Mouse (Mus musculus) hindbrain, embryonic 11.5 days (tissue): Measurements from ENCODE around the gene Plekhh3. TPM values are rescaled to one million over a fixed set of nuclear protein-coding genes. Genes with fewer than 3 reads are reported as not detected.

Source experiments
- ATAC-seq: fragments of 200-750 bp; cut with Nextera tagmentation; 2 replicates; pipeline ENCODE4 v1.8.0; 2017; ENCODE audit warnings: mild to moderate bottlenecking, moderate TSS enrichment, moderate library complexity; ENCODE audit not compliant: low FRiP score
- DNase-seq: peaks from one replicate; pipeline ENCODE4 v3.0.0-alpha.2; 2015; ENCODE audit warnings: low spot score
- H3K27ac ChIP-seq: fragments of 300-500 bp; sonication (generic); 2 replicates; pipeline ENCODE4 v1.5.1; 2014; ENCODE audit warnings: mild to moderate bottlenecking, low read depth, low read length
- H3K27me3 ChIP-seq: fragments of 300-500 bp; sonication (generic); 2 replicates; pipeline ENCODE4 v1.6.1; 2014; ENCODE audit warnings: mild to moderate bottlenecking, low read length, moderate library complexity, mixed read lengths; ENCODE audit not compliant: control insufficient read depth, insufficient read depth
- H3K36me3 ChIP-seq: fragments of 300-500 bp; sonication (generic); 2 replicates; pipeline ENCODE4 v1.6.1; 2014; ENCODE audit warnings: mild to moderate bottlenecking, low read length, moderate library complexity, mixed read lengths; ENCODE audit not compliant: control insufficient read depth, insufficient read depth
- H3K4me1 ChIP-seq: fragments of 300-500 bp; sonication (generic); replicated peaks from 2 replicates; pipeline ENCODE4 v1.6.1; 2014; ENCODE audit warnings: low read length, mixed read lengths; ENCODE audit not compliant: control insufficient read depth, insufficient read depth
- H3K4me2 ChIP-seq: fragments of 300-500 bp; sonication (generic); replicated peaks from 2 replicates; pipeline ENCODE4 v1.6.1; 2014; ENCODE audit warnings: mild to moderate bottlenecking, low read depth, low read length
- H3K4me3 ChIP-seq: fragments of 300-500 bp; sonication (generic); 2 replicates; pipeline ENCODE4 v1.5.1; 2014; ENCODE audit warnings: low read depth, low read length
- H3K9ac ChIP-seq: fragments of 300-500 bp; sonication (generic); 2 replicates; pipeline ENCODE4 v1.6.1; 2014; ENCODE audit warnings: low read depth, low read length
- H3K9me3 ChIP-seq: fragments of 300-500 bp; sonication (generic); 2 replicates; pipeline ENCODE4 v1.6.1; 2016; ENCODE audit warnings: low read length; ENCODE audit not compliant: control insufficient read depth
- WGBS: fragments of 180-500 bp; shearing (Covaris S2); extraction: QIAGEN DNeasy Blood & Tissue Kit; methylation state at CpG from one replicate; pipeline ENCODE4 v1.1.7; 2014; 5-methylcytosine and 5-hydroxymethylcytosine counted together
- polyA plus RNA-seq: library from polyadenylated mRNA; unstranded; fragments of >200 nt; fragmentation: Nextera tagmentation; extraction: Ambion mirVana; gene quantifications from 2 replicates; pipeline ENCODE4 v1.2.1, GENCODE M21; 2014

Gene Plekhh3
- polyA plus RNA-seq, 1 experiment from 2014 or later = 7.7 TPM

DNA sequence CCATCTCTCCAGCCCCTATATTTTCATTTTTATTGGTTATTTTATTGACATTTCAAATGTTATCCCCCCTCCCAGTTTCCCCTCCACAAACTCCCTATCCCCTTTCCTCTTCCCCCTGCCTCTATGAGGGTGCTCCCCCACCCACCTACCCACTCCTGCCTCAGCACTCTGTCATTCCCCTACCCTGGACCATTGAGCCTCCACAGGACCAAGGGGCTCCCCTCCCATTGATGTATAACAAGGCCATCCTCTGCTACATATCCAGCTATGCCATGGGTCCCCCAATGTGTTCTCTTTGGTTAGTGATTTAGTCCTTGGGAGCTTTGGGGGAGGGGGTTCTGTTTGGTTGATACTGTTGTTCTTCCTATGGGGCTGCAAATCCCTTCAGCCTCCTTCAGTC, 16.5 kb downstream of the Plekhh3 start:
- Histone ChIP-seq H3K4me2 (no peak overlapping the region), H3K9ac (no peak overlapping the region), H3K9me3 (no peaks in the 10 kb centered on the region), H3K4me1 (peaks cover 5% of the 10 kb centered on the region; the same call in 1 of the 2 replicates), H3K27ac (no peak overlapping the region), H3K4me3 (no peak overlapping the region), H3K27me3 (no peaks in the 10 kb centered on the region; the same call in 1 of the 2 replicates), H3K36me3 (no peaks in the 10 kb centered on the region)
- DNase-seq (no peak), ATAC-seq (no peak)

DNA sequence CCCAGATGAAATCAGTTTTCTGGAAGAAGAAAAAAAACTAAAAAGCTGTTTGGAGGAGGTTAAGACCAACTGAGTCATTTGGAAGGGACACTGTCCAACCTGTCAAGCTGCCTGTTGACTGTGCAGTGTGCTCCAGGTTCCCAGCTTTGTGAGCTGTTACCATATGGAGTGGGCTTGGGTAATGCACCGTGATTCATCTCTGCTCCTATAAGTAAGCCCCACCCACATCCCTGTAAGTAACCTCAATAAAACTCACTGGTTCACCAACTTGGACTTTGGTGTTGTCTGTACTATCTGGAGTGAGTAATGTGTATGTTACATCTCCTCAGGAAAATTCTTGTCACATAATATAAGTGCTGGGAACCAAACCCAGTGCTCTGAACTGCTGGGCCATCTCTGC, 18.3 kb downstream of the Plekhh3 start:
- no peak for DNase-seq
- WGBS = 83% methylated on average over 1 of the region's 1 CpGs
- no peaks in the 10 kb centered on the region; the same call in 1 of the 2 replicates for H3K27me3 ChIP-seq
- no peaks in the 10 kb centered on the region for H3K36me3 ChIP-seq
- no peak for ATAC-seq
- no peaks in the 10 kb centered on the region for H3K9me3 ChIP-seq
- peaks cover 5% of the 10 kb centered on the region; the same call in 1 of the 2 replicates for H3K4me1 ChIP-seq
- no peak overlapping the region for H3K4me3 ChIP-seq
- no peak overlapping the region for H3K4me2 ChIP-seq
- H3K9ac ChIP-seq = no peak overlapping the region
- H3K27ac ChIP-seq = no peak overlapping the region

DNA sequence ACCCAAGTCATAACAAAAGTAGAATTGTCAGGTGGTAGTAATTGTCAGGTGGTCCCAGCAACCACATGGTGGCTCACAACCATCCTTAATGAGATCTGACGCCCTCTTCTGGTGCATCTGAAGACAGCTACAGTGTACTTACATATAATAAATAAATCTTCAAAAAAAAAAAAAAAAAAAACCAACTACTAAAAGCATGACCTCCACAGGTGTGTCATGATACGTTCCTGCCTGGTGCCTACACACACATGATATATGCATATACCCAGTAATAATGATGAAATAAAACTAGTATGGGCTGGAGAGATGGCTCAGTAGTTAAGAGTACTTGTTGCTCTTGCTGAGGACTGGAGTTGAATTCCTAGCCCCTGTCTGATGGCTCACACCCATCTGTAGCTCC, 20.1 kb downstream of the Plekhh3 start:
- no peaks in the 10 kb centered on the region for H3K27me3 ChIP-seq
- DNase-seq (no peak), ATAC-seq (no peak)
- peaks cover 3% of the 10 kb centered on the region; the same call in 1 of the 2 replicates for H3K4me1 ChIP-seq
- no peak overlapping the region for H3K9ac ChIP-seq
- H3K9me3 ChIP-seq = no peaks in the 10 kb centered on the region
- H3K4me2 ChIP-seq = no peak overlapping the region
- no peak overlapping the region for H3K4me3 ChIP-seq
- 47% methylated on average over 2 of the region's 2 CpGs for WGBS
- H3K27ac ChIP-seq = no peak overlapping the region
- H3K36me3 ChIP-seq = no peaks in the 10 kb centered on the region

DNA sequence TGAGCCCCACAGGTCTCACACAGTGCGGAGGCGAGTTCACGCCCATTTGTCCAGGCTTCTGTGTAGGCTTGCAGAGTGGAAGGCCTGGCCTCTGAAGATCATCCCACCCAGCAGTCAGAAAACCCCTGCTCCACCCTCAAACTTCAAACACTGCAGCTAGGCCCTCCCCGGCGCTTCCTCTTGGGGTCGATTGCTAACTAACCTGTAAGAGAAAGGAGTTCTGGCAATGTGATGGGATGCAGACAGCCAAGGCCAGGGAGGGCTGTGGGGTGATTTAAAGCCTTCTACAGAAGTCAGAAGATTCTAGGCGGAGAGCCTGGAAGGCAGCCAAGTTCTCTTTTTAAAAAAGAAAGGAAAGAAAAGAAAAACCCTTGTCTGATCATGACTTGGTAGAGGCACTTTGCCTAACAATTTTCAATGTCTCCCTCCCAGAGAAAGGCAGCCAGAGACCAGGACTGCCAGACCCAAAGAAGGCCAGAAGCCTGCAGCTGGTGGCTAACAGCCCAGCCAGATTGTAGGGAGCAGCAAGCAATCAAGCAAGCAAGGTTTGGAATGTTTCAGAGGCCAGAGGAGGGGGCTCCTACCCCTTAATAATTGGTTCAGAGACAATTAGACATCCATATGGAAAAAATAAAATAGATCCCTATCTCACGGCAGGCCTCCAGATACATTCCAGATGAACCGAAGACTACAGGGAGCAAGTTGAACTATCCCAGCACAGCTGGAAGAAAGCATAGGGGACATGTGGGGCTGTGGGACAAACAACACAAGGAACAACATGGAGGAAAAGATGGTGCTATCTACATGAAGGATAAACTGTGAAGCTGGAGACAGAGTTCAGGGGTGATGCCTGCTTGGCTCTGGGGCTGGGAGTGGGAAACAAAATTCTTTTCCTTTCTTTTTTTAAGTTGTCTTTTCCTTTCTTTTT, 21.7 kb downstream of the Plekhh3 start:
- no peak overlapping the region for H3K4me3 ChIP-seq
- no peaks in the 10 kb centered on the region for H3K9me3 ChIP-seq
- H3K36me3 ChIP-seq = no peaks in the 10 kb centered on the region
- H3K4me2 ChIP-seq = no peak overlapping the region
- no peaks in the 10 kb centered on the region for H3K27me3 ChIP-seq
- H3K4me1 ChIP-seq = no peaks in the 10 kb centered on the region
- H3K9ac ChIP-seq = no peak overlapping the region
- ATAC-seq = no peak
- 69% methylated on average over 9 of the region's 9 CpGs for WGBS
- H3K27ac ChIP-seq = no peak overlapping the region
- no peak for DNase-seq

DNA sequence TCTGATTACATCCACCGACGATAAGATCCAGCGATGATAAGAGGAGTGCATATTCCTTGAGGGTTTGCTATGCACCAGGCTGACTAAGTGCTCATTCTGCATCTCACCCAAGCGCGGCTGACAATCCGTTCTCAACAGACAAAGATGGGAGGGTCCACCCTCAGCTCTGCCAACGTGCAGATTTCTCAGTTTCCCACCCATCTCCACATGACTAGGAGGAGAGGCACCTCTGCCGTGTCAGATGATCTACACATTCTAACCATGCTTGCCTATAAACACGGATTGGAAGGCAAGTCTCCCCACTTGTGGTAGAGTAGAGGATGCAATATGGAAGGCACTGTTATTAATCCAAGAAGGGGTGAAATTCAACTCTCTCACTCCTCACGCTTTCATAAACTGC, 22.4 kb downstream of the Plekhh3 start:
- Histone ChIP-seq H3K9ac (no peak overlapping the region), H3K4me3 (no peak overlapping the region), H3K36me3 (no peaks in the 10 kb centered on the region), H3K4me2 (no peak overlapping the region), H3K27me3 (no peaks in the 10 kb centered on the region), H3K27ac (no peak overlapping the region), H3K4me1 (no peaks in the 10 kb centered on the region), H3K9me3 (no peaks in the 10 kb centered on the region)
- no peak for DNase-seq
- WGBS = 75% methylated on average over 10 of the region's 10 CpGs
- ATAC-seq = no peak

DNA sequence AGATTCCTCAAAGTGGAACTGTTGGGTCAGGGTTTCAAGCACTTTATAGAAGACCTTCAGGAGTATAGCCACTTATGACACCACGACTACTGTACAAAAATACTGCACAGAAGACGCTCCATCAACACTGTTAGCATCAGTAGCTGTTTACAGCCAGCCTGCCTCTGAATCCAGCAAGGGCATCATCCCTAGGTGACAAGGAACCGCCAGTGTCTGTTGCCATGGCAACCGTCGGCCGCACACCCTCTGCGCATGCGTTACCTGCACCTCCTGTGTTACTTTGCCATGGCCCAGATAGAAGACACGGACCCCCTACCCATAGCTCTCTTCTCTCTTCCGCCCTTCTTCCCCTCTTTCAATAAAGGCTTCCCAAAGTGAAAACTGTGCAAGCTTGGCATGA, 24.8 kb downstream of the Plekhh3 start:
- DNase-seq = peak; percentile 77
- Histone ChIP-seq H3K4me2 (no peak overlapping the region), H3K27me3 (no peaks in the 10 kb centered on the region), H3K9ac (no peak overlapping the region), H3K36me3 (no peaks in the 10 kb centered on the region), H3K4me1 (0 out of 2 replicates have a peak, but pooled peaks cover 3% of the 10 kb centered on the region), H3K9me3 (no peaks in the 10 kb centered on the region), H3K27ac (no peak overlapping the region), H3K4me3 (no peak overlapping the region)
- whole genome bisulfite sequencing = 17% methylated on average over 10 of the region's 10 CpGs
- ATAC-seq = no peak

DNA sequence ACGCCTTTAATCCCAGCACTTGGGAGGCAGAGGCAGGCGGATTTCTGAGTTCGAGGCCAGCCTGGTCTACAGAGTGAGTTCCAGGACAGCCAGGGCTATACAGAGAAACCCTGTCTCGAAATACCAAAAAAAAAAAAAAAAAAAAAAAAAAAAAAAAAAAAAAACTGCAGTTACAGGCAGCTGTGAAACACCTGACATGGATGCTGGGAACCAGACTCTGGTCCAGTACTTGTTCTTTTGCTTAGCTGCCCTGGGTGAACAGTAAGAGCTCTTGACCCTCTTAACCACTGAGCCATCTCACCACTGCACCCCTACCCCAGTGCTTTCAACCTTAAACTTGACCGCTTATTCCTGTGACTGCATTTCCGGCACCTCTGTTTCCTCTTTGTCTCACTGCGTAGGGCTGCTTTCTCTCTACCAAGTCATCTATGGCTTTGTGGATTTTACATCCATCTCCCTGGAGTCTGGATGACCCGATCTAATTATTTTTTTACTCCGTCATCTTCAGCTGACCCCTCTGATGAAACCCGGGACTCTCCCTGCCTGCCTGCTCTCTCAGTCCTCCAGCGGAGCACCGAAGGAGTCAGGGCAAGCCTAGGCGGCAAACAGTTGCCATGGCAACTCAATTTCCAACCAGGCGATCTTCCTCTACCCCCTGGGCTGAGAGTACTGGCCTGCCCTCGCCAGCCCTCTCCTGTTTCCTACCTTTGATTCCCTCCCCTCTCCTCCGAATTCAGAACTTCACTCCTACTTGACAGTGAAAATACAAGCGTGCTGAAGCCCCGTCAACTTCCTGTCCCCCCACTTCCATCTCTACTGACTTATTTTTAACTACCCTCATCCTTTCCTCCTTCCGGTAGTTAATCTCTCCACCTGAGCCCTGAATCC, 27.6 kb downstream of the Plekhh3 start:
- Histone ChIP-seq H3K9me3 (no peaks in the 10 kb centered on the region), H3K4me3 (peak overlapping the region; percentile 19), H3K9ac (peak overlapping the region; percentile 52), H3K4me1 (0 out of 2 replicates have a peak, but pooled peaks cover 3% of the 10 kb centered on the region), H3K36me3 (no peaks in the 10 kb centered on the region), H3K27me3 (no peaks in the 10 kb centered on the region), H3K4me2 (peak overlapping the region; percentile 42), H3K27ac (peak overlapping the region; percentile 51; the same call in 1 of the 2 replicates)
- DNase-seq (peak; percentile 76), ATAC-seq (peak; percentile 70; the same call in 1 of the 2 replicates)
- WGBS = 19% methylated on average over 18 of the region's 19 CpGs

DNA sequence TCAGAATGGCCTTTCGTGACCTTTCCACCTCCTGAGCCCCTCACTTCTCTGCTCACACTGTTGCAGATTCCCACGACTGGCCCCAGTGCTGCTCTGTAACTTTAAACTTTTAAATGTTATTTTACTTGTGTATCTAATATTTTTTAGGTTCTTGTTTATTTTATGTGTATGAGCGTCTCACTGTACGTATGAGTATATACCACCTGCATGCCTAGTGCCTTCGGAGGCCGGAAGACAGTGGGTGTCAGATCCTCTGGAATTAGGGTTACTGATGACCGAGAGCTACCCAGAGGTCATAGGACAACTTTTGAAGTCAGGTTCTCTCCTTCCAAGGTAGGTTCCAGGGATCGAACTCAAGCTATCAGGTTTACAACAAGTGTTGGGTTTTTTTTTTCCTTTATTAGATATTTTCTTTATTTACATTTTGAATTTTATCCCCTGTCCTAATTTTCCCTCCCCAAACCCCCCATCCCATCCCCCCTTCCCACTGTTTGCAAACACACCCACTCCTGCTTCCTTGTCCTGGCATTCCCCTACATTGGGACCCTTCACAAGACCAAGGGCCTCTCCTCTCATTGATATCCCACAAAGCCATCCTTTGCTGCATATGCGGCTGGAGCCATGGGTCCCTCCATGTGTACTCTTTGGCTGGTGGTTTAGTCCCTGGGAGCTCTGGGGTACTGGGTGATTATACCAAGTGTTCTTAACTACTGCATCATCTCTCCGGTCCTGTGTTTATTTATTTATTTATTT, 28.8 kb downstream of the Plekhh3 start:
- 0 out of 2 replicates have a peak, but pooled peaks cover 3% of the 10 kb centered on the region for H3K4me1 ChIP-seq
- no peak overlapping the region for H3K27ac ChIP-seq
- H3K9ac ChIP-seq = no peak overlapping the region
- H3K9me3 ChIP-seq = no peaks in the 10 kb centered on the region
- no peak overlapping the region for H3K4me2 ChIP-seq
- H3K4me3 ChIP-seq = no peak overlapping the region
- ATAC-seq = no peak
- DNase-seq = no peak
- 84% methylated on average over 10 of the region's 10 CpGs for WGBS
- no peaks in the 10 kb centered on the region for H3K27me3 ChIP-seq
- H3K36me3 ChIP-seq = no peaks in the 10 kb centered on the region
